Mouse (Mus musculus): ENCODE data around the gene Ndufa6. TPM values are rescaled to one million over a fixed set of nuclear protein-coding genes. Genes with fewer than 3 reads are reported as not detected.
A peak's percentile ranks its signal among the peaks of the same experiment; 100 is the strongest.

Ndufa6 gene
- polyA plus RNA-seq, 1 experiment from 2014 or later = 420 TPM

GRCm38 (mm10) chr15:82346580-82347302, 7.4 kb downstream of the Ndufa6 start:
- Histone ChIP-seq H3K4me1 (peaks cover 24% of the 10 kb centered on the region), H3K36me3 (peaks cover 32% of the 10 kb centered on the region), H3K4me3 (replicated peaks) (peak overlapping the region; percentile 79), H3K9me3 (no peaks in the 10 kb centered on the region), H3K9ac (peak overlapping the region; percentile 32; the same call in 1 of the 2 replicates), H3K27me3 (replicated peaks) (no peaks in the 10 kb centered on the region), H3K27ac (peak overlapping the region; percentile 93), H3K4me2 (peak overlapping the region; percentile 73)
- no peak for ATAC-seq (ENCODE audit: insufficient read depth, low FRiP score, low read depth)
- WGBS = 39% methylated on average over 14 of the region's 14 CpGs

GRCm38 (mm10) chr15:82345820-82346470, 8.2 kb downstream of the Ndufa6 start:
- peak; percentile 93 for ATAC-seq (ENCODE audit: insufficient read depth, low FRiP score, low read depth)
- peak overlapping the region; percentile 73 for H3K4me2 ChIP-seq
- peaks cover 25% of the 10 kb centered on the region for H3K4me1 ChIP-seq
- under 1% methylated on average over 51 of the region's 51 CpGs for WGBS
- no peaks in the 10 kb centered on the region for H3K27me3 ChIP-seq (replicated peaks)
- peak overlapping the region; percentile 58; the same call in 1 of the 2 replicates for H3K9ac ChIP-seq
- peak overlapping the region; percentile 79 for H3K4me3 ChIP-seq (replicated peaks)
- H3K36me3 ChIP-seq = peaks cover 32% of the 10 kb centered on the region
- H3K9me3 ChIP-seq = no peaks in the 10 kb centered on the region
- peak overlapping the region; percentile 93 for H3K27ac ChIP-seq

GRCm38 (mm10) chr15:82344971-82345370, 9.2 kb downstream of the Ndufa6 start:
- Histone ChIP-seq H3K4me2 (no peak overlapping the region), H3K9ac (no peak overlapping the region), H3K9me3 (no peaks in the 10 kb centered on the region), H3K27ac (peak overlapping the region; percentile 36; the same call in 1 of the 2 replicates), H3K27me3 (replicated peaks) (no peaks in the 10 kb centered on the region), H3K4me1 (peaks cover 28% of the 10 kb centered on the region), H3K4me3 (replicated peaks) (no peak overlapping the region), H3K36me3 (peaks cover 27% of the 10 kb centered on the region)
- WGBS = 77% methylated on average over 6 of the region's 6 CpGs
- no peak for ATAC-seq (ENCODE audit: insufficient read depth, low FRiP score, low read depth)

GRCm38 (mm10) chr15:82343368-82344287, 10.5 kb downstream of the Ndufa6 start:
- Histone ChIP-seq H3K27me3 (replicated peaks) (no peaks in the 10 kb centered on the region), H3K4me1 (peaks cover 34% of the 10 kb centered on the region), H3K9me3 (no peaks in the 10 kb centered on the region), H3K4me3 (replicated peaks) (no peak overlapping the region), H3K36me3 (peaks cover 14% of the 10 kb centered on the region; the same call in 1 of the 2 replicates), H3K27ac (no peak overlapping the region; the same call in 1 of the 2 replicates), H3K9ac (no peak overlapping the region), H3K4me2 (no peak overlapping the region)
- no peak for ATAC-seq (ENCODE audit: insufficient read depth, low FRiP score, low read depth)
- WGBS = 84% methylated on average over 27 of the region's 27 CpGs

GRCm38 (mm10) chr15:82342543-82342935, 11.6 kb downstream of the Ndufa6 start:
- no peak for ATAC-seq (ENCODE audit: insufficient read depth, low FRiP score, low read depth)
- H3K9ac ChIP-seq = no peak overlapping the region
- 74% methylated on average over 5 of the region's 5 CpGs for WGBS
- H3K4me1 ChIP-seq = peaks cover 42% of the 10 kb centered on the region
- H3K4me2 ChIP-seq = peak overlapping the region; percentile 83
- no peaks in the 10 kb centered on the region for H3K9me3 ChIP-seq
- H3K36me3 ChIP-seq = 0 out of 2 replicates have a peak, but pooled peaks cover 4% of the 10 kb centered on the region
- H3K27me3 ChIP-seq (replicated peaks) = no peaks in the 10 kb centered on the region
- no peak overlapping the region for H3K4me3 ChIP-seq (replicated peaks)
- H3K27ac ChIP-seq = peak overlapping the region; percentile 88

- Histone ChIP-seq H3K4me1 (peaks cover 40% of the 10 kb centered on the region), H3K9ac (peak overlapping the region; percentile 53; the same call in 1 of the 2 replicates)
- ATAC-seq (ENCODE audit: insufficient read depth, low FRiP score, low read depth) = peak; percentile 15; the same call in 1 of the 2 replicates
These were observed 12.2 kb downstream of the Ndufa6 start for GRCm38 (mm10) chr15:82341675-82342542.

GRCm38 (mm10) chr15:82341036-82341501, 13.1 kb downstream of the Ndufa6 start:
- H3K4me2 ChIP-seq = peak overlapping the region; percentile 83
- peak; percentile 11; the same call in 1 of the 2 replicates for ATAC-seq (ENCODE audit: insufficient read depth, low FRiP score, low read depth)
- WGBS = 1% methylated on average over 39 of the region's 40 CpGs
- H3K4me3 ChIP-seq (replicated peaks) = peak overlapping the region; percentile 59
- peak overlapping the region; percentile 88 for H3K27ac ChIP-seq
- peak overlapping the region; percentile 53 for H3K9ac ChIP-seq
- no peaks in the 10 kb centered on the region for H3K27me3 ChIP-seq (replicated peaks)
- H3K4me1 ChIP-seq = peaks cover 38% of the 10 kb centered on the region
- 0 out of 2 replicates have a peak, but pooled peaks cover 8% of the 10 kb centered on the region for H3K36me3 ChIP-seq
- no peaks in the 10 kb centered on the region for H3K9me3 ChIP-seq

More at GRCm38 (mm10) chr15:82341675-82342542, 12.2 kb downstream of the Ndufa6 start:
- Histone ChIP-seq H3K27me3 (replicated peaks) (no peaks in the 10 kb centered on the region), H3K4me2 (peak overlapping the region; percentile 83), H3K27ac (peak overlapping the region; percentile 88), H3K9me3 (no peaks in the 10 kb centered on the region), H3K4me3 (replicated peaks) (peak overlapping the region; percentile 59), H3K36me3 (0 out of 2 replicates have a peak, but pooled peaks cover 4% of the 10 kb centered on the region)
- WGBS = 46% methylated on average over 15 of the region's 15 CpGs

- peak overlapping the region; percentile 53 for H3K9ac ChIP-seq
- 27% methylated on average over 21 of the region's 21 CpGs for WGBS
- no peak for ATAC-seq (ENCODE audit: insufficient read depth, low FRiP score, low read depth)
- H3K27me3 ChIP-seq (replicated peaks) = no peaks in the 10 kb centered on the region
- H3K4me1 ChIP-seq = peaks cover 38% of the 10 kb centered on the region
- H3K27ac ChIP-seq = peak overlapping the region; percentile 88
- H3K9me3 ChIP-seq = no peaks in the 10 kb centered on the region
- peak overlapping the region; percentile 83 for H3K4me2 ChIP-seq
- H3K36me3 ChIP-seq = 0 out of 2 replicates have a peak, but pooled peaks cover 8% of the 10 kb centered on the region
- H3K4me3 ChIP-seq (replicated peaks) = peak overlapping the region; percentile 59
These were observed 13.6 kb downstream of the Ndufa6 start for GRCm38 (mm10) chr15:82340414-82341035.

- H3K4me1 ChIP-seq = peaks cover 38% of the 10 kb centered on the region
- peak overlapping the region; percentile 83; the same call in 1 of the 2 replicates for H3K4me2 ChIP-seq
- H3K9ac ChIP-seq = no peak overlapping the region
- H3K36me3 ChIP-seq = 0 out of 2 replicates have a peak, but pooled peaks cover 8% of the 10 kb centered on the region
- no peak for ATAC-seq (ENCODE audit: insufficient read depth, low FRiP score, low read depth)
- H3K9me3 ChIP-seq = no peaks in the 10 kb centered on the region
- no peaks in the 10 kb centered on the region for H3K27me3 ChIP-seq (replicated peaks)
- H3K4me3 ChIP-seq (replicated peaks) = no peak overlapping the region
- peak overlapping the region; percentile 88 for H3K27ac ChIP-seq
- WGBS = 62% methylated on average over 8 of the region's 8 CpGs
These were observed 14.4 kb downstream of the Ndufa6 start for GRCm38 (mm10) chr15:82339634-82340254.

- peak overlapping the region; percentile 65 for H3K4me3 ChIP-seq (replicated peaks)
- H3K4me1 ChIP-seq = peaks cover 38% of the 10 kb centered on the region
- peak overlapping the region; percentile 88; the same call in 1 of the 2 replicates for H3K27ac ChIP-seq
- WGBS = 53% methylated on average over 10 of the region's 10 CpGs
- 0 out of 2 replicates have a peak overlapping the region, but pooled peaks have one; percentile 53 for H3K9ac ChIP-seq
- 0 out of 2 replicates have a peak, but pooled peaks cover 8% of the 10 kb centered on the region for H3K36me3 ChIP-seq
- no peaks in the 10 kb centered on the region for H3K27me3 ChIP-seq (replicated peaks)
- ATAC-seq (ENCODE audit: insufficient read depth, low FRiP score, low read depth) = no peak
- H3K9me3 ChIP-seq = no peaks in the 10 kb centered on the region
- H3K4me2 ChIP-seq = peak overlapping the region; percentile 67
These were observed 15.0 kb downstream of the Ndufa6 start for GRCm38 (mm10) chr15:82339150-82339549.

All from stomach, embryonic 15.5 days (tissue).